Mouse (Mus musculus) layer of hippocampus, postnatal 14 days (tissue): ENCODE measurements around the gene Rabep2. TPM values are rescaled to one million over a fixed set of nuclear protein-coding genes. Genes with fewer than 3 reads are reported as not detected.

Experiments
- DNase-seq, 2 experiments: peaks; one replicate each; pipeline ENCODE4 v3.0.0; 2021 to 2022; ENCODE audit warnings: low spot score in 2 of 2, mixed read lengths in 1 of 2
- total RNA-seq, 2 experiments: library from RNA; stranded (reverse); gene quantifications; 2 replicates each; pipeline ENCODE4 v1.2.3; 2021

Rabep2 gene
- total RNA-seq, 2 experiments from 2014 or later = 8.9 to 11.5 TPM

- DNase-seq = no peak
These were observed 942 bp downstream of the Rabep2 start for GRCm38 (mm10) chr7:126429503-126429898.

- no peak for DNase-seq
These were observed 1.6 kb downstream of the Rabep2 start for GRCm38 (mm10) chr7:126430167-126430566.

DNA sequence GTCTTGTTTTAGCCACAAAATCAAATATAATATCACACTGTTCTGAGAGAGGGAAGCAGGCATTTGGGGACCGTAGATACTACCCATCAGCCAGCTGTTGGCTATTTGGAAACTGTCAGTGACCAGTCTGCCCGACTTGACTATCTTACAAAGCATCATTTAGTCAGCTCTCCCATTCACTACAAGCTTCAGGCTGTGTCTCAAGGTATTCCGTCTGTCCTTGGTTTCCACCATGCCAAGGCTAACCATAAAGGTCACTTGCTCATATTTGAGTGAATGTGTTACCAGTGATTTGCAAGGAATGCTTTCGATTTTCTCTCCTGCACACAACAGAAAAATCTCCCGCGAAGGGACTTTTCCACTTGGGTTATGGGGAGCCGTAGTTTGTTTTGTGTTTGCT, 6.2 kb downstream of the Rabep2 start:
- no peak for DNase-seq

GRCm38 (mm10) chr7:126435801-126436200, 7.2 kb downstream of the Rabep2 start:
- no peak for DNase-seq

DNA sequence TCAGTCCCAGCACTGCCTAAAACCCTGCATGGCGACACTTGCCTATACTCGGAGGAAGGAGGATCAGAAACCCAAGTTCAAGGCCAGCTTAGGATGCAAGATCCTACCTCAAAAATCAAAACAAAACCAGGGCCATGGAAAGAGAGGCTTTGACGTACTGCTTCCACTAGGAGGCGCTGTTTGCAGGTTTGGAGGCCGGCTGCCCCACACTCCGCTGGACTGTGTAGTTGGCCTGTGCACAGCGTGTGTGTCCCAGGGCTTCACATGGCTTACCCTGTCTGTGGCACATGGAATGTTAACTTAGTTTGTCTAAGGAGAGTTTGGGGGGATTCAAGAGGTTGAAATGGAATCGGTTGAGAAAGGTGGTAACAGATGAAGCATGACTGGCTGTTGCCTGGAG, 8.3 kb downstream of the Rabep2 start:
- peak; percentile 18 to 21 for DNase-seq

GRCm38 (mm10) chr7:126440134-126440533, 11.6 kb downstream of the Rabep2 start:
- DNase-seq = no peak

DNA sequence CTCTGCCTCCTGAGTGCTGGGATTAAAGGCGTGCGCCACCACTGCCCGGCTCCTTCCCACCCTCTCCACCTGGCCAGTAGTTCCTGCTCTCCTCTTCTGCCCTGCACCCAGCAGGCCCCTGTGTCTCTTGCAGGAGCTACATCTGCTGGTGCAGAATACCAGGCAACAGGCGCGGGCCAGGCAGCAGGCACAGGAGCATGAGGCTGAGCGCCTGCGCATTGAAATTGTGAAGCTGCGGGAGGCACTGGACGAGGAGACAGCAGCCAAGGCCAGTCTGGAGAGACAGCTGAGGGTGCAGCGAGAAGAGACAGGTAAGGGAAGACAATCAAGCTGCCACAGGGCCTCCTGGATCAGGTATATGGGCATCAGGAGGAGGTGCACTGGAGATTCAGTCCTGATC, 15.4 kb downstream of the Rabep2 start:
- DNase-seq = no peak

GRCm38 (mm10) chr7:126444536-126444935, 16.0 kb downstream of the Rabep2 start:
- DNase-seq = no peak

- DNase-seq = no peak
These were observed 16.7 kb downstream of the Rabep2 start for GRCm38 (mm10) chr7:126445104-126445815.

DNA sequence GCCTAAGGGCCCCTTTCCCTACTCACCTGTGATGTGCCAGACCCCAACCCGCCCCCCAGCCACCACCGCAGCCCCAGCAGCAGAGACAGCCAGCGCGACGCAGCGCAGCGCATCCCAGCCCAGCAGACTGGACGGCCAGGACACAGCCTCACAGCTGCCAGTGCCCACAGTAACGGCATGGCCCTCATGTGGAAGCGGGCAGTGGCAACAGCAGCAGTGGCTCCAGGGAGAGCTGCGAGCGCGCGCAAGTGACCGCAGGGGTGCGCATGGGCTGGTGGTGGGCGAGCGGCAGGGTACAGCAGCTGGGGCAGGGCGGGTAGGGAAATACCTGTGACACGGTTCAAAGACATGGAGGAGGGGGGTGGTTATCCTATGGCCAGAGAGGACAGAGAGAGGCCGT, 17.7 kb downstream of the Rabep2 start:
- DNase-seq = no peak

GRCm38 (mm10) chr7:126448481-126448880, 19.9 kb downstream of the Rabep2 start:
- DNase-seq = no peak

- DNase-seq = no peak
These were observed 21.4 kb downstream of the Rabep2 start for GRCm38 (mm10) chr7:126449991-126450390.

DNA sequence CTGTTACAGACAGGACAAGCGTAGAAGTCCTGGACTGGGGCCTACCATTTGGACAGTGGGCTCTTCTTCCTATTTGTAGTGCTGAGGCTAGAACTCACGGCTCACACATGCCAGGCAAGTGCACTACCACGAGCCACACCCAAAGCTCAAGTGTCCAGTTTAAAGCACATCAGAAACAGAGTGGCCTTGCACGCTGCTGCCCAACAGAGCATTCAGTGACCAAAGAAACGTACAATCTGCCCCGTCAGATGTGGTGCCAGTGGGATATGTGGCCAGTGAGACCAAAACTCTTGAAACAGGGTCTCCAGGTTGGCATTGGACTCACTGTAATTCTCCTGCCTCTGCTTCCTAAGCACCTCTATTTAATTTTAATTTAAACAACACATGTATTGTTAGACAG, 22.1 kb downstream of the Rabep2 start:
- DNase-seq = no peak

DNA sequence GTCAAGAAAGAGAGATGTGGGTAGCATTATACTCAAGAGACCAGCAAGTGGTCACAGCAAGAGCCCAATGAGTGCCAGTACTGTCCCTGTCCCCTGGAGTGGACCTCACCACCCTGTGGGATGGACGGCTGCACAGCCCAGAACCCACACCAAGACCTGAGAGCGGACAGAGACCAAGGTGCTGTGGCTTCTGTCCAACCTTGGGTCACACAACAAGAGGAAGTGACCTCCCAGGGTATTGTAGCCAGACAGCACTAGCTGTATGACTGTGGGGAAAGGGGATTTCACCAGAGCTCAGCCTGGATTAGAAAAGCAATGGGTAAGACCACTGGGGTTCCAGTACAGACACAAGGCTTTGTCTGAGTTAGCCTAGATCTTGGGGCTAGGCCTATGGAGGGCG, 23.7 kb downstream of the Rabep2 start:
- no peak for DNase-seq

DNA sequence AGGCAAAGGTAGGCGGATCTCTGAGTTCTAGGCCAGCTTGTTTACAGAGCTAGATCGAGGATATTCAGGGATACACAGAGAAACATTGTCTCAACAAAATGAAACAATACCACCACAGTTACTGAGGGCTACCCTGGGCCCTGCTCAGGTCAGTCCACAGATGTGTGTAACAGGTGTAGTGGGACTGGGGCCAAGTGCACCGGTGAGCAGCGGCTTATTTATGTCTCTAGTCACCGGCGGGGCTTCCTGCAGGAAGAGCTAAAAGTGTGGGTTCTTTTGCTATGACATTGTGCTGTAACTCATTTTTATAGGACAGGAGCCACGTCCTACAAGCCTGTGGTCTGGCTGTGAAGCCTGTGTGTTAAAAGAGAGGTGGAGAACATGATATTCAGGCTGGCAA, 25.3 kb downstream of the Rabep2 start:
- DNase-seq = no peak

DNA sequence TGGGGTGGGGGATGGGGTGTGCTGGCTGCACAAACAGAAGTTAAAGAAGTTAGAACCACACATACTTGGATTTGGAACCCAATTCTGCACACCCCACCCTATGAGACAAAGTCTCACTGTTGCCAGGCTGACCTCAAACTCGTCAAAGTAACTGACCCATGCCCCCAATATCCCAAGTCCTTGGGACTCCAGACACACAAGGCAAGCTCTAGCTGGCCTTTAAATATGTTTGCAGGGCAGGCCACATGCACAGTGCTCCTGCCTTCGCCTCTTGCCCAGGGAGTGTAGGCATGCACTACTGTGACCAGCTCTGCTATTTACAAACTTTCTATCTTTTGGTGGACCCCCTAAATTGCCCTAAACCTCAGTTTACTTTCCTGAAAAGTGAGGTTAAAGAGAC, 26.7 kb downstream of the Rabep2 start:
- no peak for DNase-seq

GRCm38 (mm10) chr7:126456382-126457266, 28.1 kb downstream of the Rabep2 start:
- no peak for DNase-seq

DNA sequence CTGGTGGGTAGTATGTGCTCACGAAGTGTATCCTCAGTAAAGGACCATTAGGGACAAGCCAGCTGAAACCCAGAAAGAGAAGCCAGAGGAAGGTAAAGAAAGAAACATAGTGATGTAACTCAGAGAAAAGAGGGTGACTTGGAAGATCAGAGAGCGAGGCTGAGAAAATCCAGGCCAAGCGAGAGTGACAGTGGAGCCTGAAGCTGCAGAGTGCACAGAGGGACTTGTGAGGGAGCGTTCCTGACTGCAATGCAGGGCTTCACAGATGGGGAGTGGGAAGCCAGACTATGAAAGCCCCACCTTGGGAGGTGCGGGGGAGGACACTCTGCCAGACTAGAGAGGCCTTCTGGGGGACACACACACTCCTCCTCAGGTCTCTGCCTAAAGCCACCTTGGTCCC, 29.7 kb downstream of the Rabep2 start:
- no peak for DNase-seq

DNA sequence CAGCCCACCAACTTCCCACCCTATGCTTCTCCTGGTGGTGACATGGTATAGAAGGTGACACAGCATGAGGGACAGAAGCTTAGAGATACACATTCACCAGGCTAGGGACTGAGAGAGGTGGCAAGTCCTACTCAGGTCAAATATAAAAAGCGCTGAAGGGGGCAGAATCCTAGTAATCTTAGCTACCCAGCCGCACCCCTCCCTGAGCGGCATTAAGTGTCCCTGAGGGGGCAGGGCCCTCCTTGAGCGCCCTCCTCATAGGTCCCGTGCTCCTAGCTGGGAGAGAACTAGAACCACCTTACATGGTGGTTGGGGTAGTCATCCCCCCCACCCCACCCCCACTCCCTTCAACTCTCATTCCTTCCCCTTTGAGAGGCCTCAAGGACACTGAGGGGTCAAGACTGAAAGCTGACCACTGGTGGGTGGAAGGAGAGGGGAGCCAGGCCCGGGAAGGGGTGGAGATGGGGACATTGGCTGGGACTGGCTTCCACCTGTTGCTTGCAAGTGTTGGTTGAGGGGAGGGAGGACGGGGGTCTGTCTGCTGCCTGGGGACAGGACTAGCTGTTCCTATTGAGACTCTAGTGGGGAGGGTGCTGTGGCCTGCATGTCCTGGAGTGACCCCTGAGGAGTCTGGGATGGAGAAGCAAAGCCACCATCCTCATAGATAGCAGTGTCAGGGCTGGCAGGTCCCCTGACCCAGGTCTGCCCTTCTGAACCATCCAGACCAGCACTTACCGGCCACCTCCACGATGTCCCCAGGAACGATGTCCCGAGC, 30.5 kb downstream of the Rabep2 start:
- DNase-seq = no peak

DNA sequence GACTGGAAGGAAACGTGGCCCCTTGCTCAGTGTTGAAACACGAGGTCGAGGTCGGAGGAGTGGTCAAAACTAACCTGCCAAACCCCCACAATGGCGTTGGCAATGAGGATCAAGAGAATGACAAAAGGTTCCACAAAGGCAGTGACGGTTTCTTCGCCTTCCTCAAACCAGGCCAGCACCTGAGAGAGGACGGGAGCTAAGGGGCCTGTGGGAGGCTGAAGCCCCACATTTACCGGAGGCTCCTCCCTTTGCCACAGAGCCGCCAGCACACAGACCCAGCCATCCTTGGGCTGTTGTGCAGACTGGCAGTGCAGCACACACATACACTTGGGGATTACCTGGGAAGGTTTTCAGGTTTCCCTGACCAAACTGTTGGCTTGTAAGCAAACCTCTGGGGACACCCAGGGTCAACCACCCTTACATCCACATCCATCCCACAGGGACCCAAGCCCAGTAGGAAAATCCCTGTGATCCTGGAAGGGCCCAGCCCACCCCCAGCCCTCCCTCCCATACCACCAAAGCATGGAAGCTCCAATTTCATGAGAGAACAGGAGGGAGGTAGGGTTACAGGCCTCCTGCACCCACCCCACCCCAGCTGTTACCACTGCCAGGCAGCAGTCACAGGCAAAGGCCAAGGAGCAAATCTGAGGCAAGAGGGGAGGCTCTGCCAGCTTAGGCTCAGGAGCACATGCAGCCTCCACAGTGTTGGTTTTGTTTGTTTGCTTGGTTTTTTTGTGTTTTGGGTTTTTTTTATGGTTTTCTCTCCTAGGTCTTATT, 32.3 kb downstream of the Rabep2 start:
- DNase-seq = no peak

DNA sequence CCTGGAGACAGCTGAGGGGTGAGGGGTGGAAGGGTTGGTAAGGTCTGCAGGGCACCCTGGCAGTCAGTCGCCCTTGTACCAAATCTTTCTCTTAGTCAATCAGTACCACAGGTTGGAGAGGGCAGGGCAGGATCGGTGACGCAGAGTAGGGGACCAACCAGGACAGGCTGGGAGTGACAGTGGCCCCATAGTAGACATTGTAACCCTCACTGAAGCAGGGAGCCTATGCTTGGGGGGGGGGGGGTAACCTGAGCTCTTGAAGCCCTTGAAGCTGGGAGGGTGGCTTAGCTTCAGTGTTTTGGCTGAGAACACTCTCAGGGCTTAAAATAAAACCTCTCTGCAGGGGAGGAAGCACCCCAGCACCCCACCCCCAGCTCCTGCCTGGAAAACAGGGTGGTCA, 33.1 kb downstream of the Rabep2 start:
- DNase-seq = no peak
